Mouse (Mus musculus): Measurements from ENCODE around the gene Grm8. TPM values are rescaled to one million over a fixed set of nuclear protein-coding genes. Genes with fewer than 3 reads are reported as not detected.

Grm8 gene
- polyA plus RNA-seq, 1 experiment = 0.04 TPM

DNA sequence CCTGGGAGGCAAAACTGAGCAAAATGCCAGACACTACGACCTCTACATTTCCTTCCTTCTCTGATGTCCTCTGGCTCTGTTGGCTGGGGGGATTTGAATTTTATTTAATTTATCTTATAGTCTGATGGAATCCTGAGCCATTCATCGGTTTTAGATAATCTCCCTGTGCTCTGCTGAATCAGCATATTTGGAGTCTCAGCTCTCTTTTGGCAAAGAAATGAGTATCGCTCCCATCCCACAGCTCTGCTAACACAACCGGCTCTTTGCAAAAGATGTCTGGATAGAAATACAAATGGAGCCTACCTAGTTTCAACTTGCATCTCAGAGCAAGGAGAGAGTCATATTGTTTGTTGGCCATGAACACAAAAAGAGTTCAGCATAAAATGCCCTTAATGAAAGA is 388.5 kb downstream of the Grm8 start:
- WGBS = 87% methylated on average over 4 of the region's 4 CpGs

DNA sequence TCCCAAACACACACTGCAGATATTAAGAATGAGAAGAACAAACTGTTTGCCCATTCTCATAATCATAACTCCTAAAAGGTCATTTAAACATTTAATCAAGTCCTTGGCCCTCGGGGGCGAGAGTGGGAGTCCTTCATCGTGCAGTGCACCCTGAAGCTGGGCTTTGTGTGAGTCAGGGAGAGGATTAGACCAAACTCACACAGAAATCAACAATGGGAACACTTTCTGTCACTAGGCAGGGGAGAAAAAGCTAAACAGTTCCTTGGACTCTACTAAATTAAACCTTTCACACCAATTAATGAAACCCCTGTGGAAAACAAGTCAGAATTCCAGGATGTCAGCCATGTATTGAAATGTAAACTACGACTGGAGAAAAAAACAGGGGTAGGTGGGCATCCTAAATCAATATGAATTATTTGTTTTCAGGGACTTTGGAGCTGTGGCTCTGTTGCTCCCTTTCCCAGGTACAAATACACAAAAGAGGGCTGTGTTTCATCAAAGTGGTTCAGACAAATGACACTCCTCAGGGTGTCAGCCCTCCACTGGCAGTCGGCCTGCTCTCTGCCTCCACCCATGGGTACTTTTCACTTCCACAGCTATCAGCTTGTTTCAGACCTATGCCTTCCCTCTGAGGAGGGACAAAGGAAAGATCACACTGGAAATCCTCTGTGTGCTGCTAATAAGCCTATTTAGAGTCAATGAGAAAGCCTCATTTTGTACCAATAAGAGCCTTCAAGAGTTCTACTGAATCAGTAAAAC is 389.1 kb downstream of the Grm8 start:
- no peak overlapping the region for H3K4me3 ChIP-seq (ENCODE audit: extremely low read depth, insufficient read depth, insufficient read length)
- DNase-seq (ENCODE audit: low read depth in 1 of 2, low spot score in 2 of 2) = no peak
- no peaks in the 10 kb centered on the region for H3K4me1 ChIP-seq (ENCODE audit: control insufficient read depth, insufficient read depth, insufficient read length)
- H3K27ac ChIP-seq (ENCODE audit: insufficient read depth, low read length) = no peak overlapping the region
- H3K27me3 ChIP-seq (ENCODE audit: control insufficient read depth, insufficient read depth, low read length) = no peaks in the 10 kb centered on the region
- no peaks in the 10 kb centered on the region for H3K36me3 ChIP-seq (ENCODE audit: control insufficient read depth, insufficient read depth, low read length)
- WGBS = 64% methylated on average over 5 of the region's 5 CpGs
- TF ChIP-seq CTCF (IDR thresholded peaks at IDR 0.05; ENCODE audit: extremely low read depth, insufficient read depth, insufficient read length, insufficient replicate concordance) (no peak), POLR2A (IDR thresholded peaks at IDR 0.05; ENCODE audit: low read depth, low read length) (no peak)

More for the DNA sequence above, 388.5 kb downstream of the Grm8 start:
- H3K4me3 ChIP-seq (ENCODE audit: extremely low read depth, insufficient read depth, insufficient read length) = no peak overlapping the region
- H3K4me1 ChIP-seq (ENCODE audit: control insufficient read depth, insufficient read depth, insufficient read length) = no peaks in the 10 kb centered on the region
- H3K27me3 ChIP-seq (ENCODE audit: control insufficient read depth, insufficient read depth, low read length) = no peaks in the 10 kb centered on the region
- no peaks in the 10 kb centered on the region for H3K36me3 ChIP-seq (ENCODE audit: control insufficient read depth, insufficient read depth, low read length)
- H3K27ac ChIP-seq (ENCODE audit: insufficient read depth, low read length) = no peak overlapping the region
- DNase-seq (ENCODE audit: low read depth in 1 of 2, low spot score in 2 of 2) = no peak
- TF ChIP-seq CTCF (IDR thresholded peaks at IDR 0.05; ENCODE audit: extremely low read depth, insufficient read depth, insufficient read length, insufficient replicate concordance) = no peak
- no peak for TF ChIP-seq POLR2A (IDR thresholded peaks at IDR 0.05; ENCODE audit: low read depth, low read length)

DNA sequence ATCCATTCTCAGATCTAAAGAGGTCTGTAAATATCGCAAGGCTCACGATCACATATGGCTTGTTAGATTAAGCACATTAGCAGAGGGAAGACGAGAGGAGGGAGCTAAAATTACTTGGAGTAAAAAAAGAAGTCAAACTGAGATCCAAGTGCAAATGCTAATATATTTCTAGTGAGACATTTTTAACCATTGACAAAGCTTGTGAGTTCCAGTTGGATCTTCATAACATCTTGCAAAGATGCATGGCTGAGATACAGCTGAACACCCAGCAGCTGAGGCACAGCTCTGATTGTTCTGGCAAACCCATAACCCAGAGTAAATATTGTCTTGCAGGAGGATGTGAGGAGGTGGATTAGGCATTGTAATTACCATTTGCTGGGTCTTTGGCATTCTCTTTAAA is 445.6 kb downstream of the Grm8 start:
- H3K36me3 ChIP-seq (ENCODE audit: control insufficient read depth, insufficient read depth, low read length) = no peaks in the 10 kb centered on the region
- no peak for DNase-seq (ENCODE audit: low read depth in 1 of 2, low spot score in 2 of 2)
- no peak for TF ChIP-seq POLR2A (IDR thresholded peaks at IDR 0.05; ENCODE audit: low read depth, low read length)
- TF ChIP-seq CTCF (IDR thresholded peaks at IDR 0.05; ENCODE audit: extremely low read depth, insufficient read depth, insufficient read length, insufficient replicate concordance) = no peak
- H3K27me3 ChIP-seq (ENCODE audit: control insufficient read depth, insufficient read depth, low read length) = no peaks in the 10 kb centered on the region
- H3K4me3 ChIP-seq (ENCODE audit: extremely low read depth, insufficient read depth, insufficient read length) = no peak overlapping the region
- WGBS = 90% methylated on average over 3 of the region's 3 CpGs
- H3K27ac ChIP-seq (ENCODE audit: insufficient read depth, low read length) = no peak overlapping the region
- H3K4me1 ChIP-seq (ENCODE audit: control insufficient read depth, insufficient read depth, insufficient read length) = no peaks in the 10 kb centered on the region

DNA sequence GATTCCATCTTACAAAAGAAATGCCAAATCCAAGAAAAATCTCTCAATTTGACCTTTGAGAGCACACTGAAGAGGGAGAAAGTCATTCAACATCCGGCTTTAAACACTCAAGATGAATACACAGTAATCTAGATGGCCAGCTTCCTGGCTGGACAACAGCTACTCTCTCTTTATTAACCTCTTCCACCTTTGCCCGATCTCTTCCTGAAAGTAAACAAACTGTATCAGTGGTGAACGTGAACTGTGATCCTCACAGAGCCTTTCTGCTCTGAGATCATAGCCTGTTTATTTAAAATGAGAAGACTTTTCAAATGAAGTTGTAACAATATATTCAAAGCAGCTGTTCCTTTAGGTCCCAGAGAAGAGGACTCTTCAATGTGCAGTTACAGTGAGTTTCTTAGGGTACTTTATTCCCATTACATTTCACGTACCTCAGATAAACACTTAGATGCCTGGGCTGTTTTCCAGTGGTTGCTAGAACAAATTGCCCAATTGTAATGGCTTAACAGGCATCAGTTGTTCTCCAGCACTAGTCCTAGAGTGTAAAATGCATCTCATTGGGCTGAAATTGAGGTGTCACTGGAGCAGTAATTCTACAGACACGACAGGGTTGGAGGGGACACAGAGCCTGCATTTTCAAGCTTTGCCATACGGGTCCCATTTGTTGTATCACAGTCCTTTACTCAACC is 473.1 kb downstream of the Grm8 start:
- whole genome bisulfite sequencing = 69% methylated on average over 6 of the region's 6 CpGs
- H3K27ac ChIP-seq (ENCODE audit: insufficient read depth, low read length) = no peak overlapping the region
- no peaks in the 10 kb centered on the region for H3K36me3 ChIP-seq (ENCODE audit: control insufficient read depth, insufficient read depth, low read length)
- DNase-seq (ENCODE audit: low read depth in 1 of 2, low spot score in 2 of 2) = no peak
- no peaks in the 10 kb centered on the region for H3K4me1 ChIP-seq (ENCODE audit: control insufficient read depth, insufficient read depth, insufficient read length)
- TF ChIP-seq POLR2A (IDR thresholded peaks at IDR 0.05; ENCODE audit: low read depth, low read length) = no peak
- TF ChIP-seq CTCF (IDR thresholded peaks at IDR 0.05; ENCODE audit: extremely low read depth, insufficient read depth, insufficient read length, insufficient replicate concordance) = no peak
- no peaks in the 10 kb centered on the region for H3K27me3 ChIP-seq (ENCODE audit: control insufficient read depth, insufficient read depth, low read length)
- H3K4me3 ChIP-seq (ENCODE audit: extremely low read depth, insufficient read depth, insufficient read length) = no peak overlapping the region

DNA sequence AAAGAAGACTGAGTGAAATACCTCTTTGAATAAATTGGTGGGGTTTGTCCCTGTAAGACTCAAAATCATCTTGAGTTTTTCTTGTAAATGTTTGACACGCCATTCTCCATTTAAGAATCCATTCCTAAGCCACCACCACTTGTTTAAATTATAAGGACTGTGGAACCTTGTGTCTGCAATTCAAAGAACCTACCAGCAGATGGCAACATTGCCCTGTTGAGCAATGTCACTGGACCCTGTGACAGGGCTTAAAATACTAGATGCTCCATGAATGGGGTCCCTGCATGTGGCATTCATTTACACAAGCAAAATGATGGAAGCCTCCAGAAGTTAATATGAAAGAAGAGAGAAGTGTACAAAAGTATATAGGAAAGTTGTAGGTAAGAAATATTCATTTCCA is 477.5 kb downstream of the Grm8 start:
- Histone ChIP-seq H3K36me3 (ENCODE audit: control insufficient read depth, insufficient read depth, low read length) (no peaks in the 10 kb centered on the region), H3K27ac (ENCODE audit: insufficient read depth, low read length) (no peak overlapping the region), H3K4me1 (ENCODE audit: control insufficient read depth, insufficient read depth, insufficient read length) (no peaks in the 10 kb centered on the region), H3K27me3 (ENCODE audit: control insufficient read depth, insufficient read depth, low read length) (no peaks in the 10 kb centered on the region), H3K4me3 (ENCODE audit: extremely low read depth, insufficient read depth, insufficient read length) (no peak overlapping the region)
- peak in 1 of 2 experiments; percentile 1 for DNase-seq (ENCODE audit: low read depth in 1 of 2, low spot score in 2 of 2)
- no peak for TF ChIP-seq CTCF (IDR thresholded peaks at IDR 0.05; ENCODE audit: extremely low read depth, insufficient read depth, insufficient read length, insufficient replicate concordance)
- TF ChIP-seq POLR2A (IDR thresholded peaks at IDR 0.05; ENCODE audit: low read depth, low read length) = no peak
- WGBS = 58% methylated on average over 1 of the region's 1 CpGs

DNA sequence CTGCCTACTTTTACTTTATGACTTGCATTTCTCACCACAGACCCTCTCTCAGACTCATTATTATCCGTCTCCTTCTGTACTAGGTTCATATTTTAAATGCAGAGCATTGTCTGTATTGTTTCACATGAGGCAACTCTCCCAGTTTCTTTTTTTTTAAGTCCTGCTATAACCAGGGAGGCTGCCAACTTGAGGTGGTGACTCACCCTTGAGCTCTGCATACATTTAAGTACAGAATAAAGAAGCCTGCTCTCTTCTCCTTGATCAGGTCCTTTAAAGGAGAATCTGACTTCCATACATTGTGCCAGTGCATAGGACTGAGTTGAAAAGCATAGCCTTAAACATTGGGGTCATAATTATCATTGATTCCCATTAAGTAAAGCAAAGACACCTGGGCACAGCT is 488.5 kb downstream of the Grm8 start:
- Histone ChIP-seq H3K4me3 (ENCODE audit: extremely low read depth, insufficient read depth, insufficient read length) (no peak overlapping the region), H3K36me3 (ENCODE audit: control insufficient read depth, insufficient read depth, low read length) (no peaks in the 10 kb centered on the region), H3K4me1 (ENCODE audit: control insufficient read depth, insufficient read depth, insufficient read length) (no peaks in the 10 kb centered on the region), H3K27ac (ENCODE audit: insufficient read depth, low read length) (no peak overlapping the region), H3K27me3 (ENCODE audit: control insufficient read depth, insufficient read depth, low read length) (no peaks in the 10 kb centered on the region)
- 85% methylated on average over 1 of the region's 1 CpGs for WGBS
- TF ChIP-seq POLR2A (IDR thresholded peaks at IDR 0.05; ENCODE audit: low read depth, low read length) (no peak), CTCF (IDR thresholded peaks at IDR 0.05; ENCODE audit: extremely low read depth, insufficient read depth, insufficient read length, insufficient replicate concordance) (no peak)
- DNase-seq (ENCODE audit: low read depth in 1 of 2, low spot score in 2 of 2) = no peak

DNA sequence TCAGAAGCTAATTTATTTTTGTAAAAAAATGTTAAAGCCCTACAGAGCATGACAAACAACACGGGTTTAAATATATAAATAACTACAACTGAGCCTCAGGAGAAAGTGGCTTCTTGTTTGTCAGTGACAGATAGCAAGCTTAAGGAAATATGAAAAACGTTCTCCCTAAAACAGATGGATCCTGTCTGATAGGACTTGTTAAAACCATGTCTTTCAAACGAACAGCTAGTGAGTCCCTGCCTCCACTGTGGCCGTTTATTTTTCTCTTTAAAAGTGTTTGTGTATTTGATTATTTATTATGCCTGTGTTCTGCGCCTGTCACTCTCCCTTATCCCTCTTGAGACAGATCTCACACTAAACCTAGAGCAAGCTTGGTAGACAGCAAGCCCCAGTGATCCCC is 489.9 kb downstream of the Grm8 start:
- no peaks in the 10 kb centered on the region for H3K4me1 ChIP-seq (ENCODE audit: control insufficient read depth, insufficient read depth, insufficient read length)
- H3K36me3 ChIP-seq (ENCODE audit: control insufficient read depth, insufficient read depth, low read length) = no peaks in the 10 kb centered on the region
- no peak overlapping the region for H3K27ac ChIP-seq (ENCODE audit: insufficient read depth, low read length)
- WGBS = 53% methylated on average over 5 of the region's 5 CpGs
- TF ChIP-seq CTCF (IDR thresholded peaks at IDR 0.05; ENCODE audit: extremely low read depth, insufficient read depth, insufficient read length, insufficient replicate concordance) (no peak), POLR2A (IDR thresholded peaks at IDR 0.05; ENCODE audit: low read depth, low read length) (no peak)
- no peak for DNase-seq (ENCODE audit: low read depth in 1 of 2, low spot score in 2 of 2)
- H3K4me3 ChIP-seq (ENCODE audit: extremely low read depth, insufficient read depth, insufficient read length) = no peak overlapping the region
- H3K27me3 ChIP-seq (ENCODE audit: control insufficient read depth, insufficient read depth, low read length) = no peaks in the 10 kb centered on the region

All from spleen, adult 2 months (tissue).